20 mouse cellular contexts compared by ENCODE assay signal in the genomic region with DNA sequence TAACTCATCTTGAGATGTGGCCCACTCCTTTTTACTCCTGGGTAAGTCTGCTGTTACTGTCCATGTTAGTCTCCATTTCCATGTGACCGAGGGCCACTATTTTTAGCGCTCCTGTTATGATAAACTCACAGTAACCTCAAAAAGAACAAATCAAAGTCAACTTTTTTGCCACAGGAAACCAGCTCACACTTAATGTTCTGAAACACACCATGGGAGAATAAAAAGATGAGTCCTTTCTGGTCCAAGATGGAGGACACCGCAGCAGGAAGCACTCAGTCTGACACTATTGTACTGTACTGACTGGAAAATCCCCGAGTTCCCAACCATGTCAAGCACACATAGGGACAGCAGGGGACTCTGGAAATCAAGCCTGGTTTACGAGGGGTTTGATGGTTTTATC. TPM values are rescaled to one million over a fixed set of nuclear protein-coding genes. Genes with fewer than 3 reads are reported as not detected.
DNase-seq lines count a peak whose midpoint lies in the region; ATAC-seq and TF ChIP-seq lines count a peak whose summit lies in the region.
"Had no signal": no experiment of that assay in that cellular context is flagged by ENCODE, and none has a peak within 500 bp of the region (broad histone marks: within the 10 kb centered on the region; RNA-seq: fewer than 3 reads in every experiment).

No protein-coding gene starts in this region.

- H3K4me1 ChIP-seq in kidney, embryonic 15.5 days, result 0 out of 2 replicates have a peak, but pooled peaks cover 4% of the 10 kb centered on the region
- no peaks in the 10 kb centered on the region for H3K4me1 ChIP-seq in kidney, embryonic 14.5 days (ENCODE audit: control insufficient read depth, insufficient read depth, low read length)
- H3K4me1 ChIP-seq in heart, postnatal 0 days (ENCODE audit: control insufficient read depth, insufficient read depth), result peaks cover 7% of the 10 kb centered on the region; the same call in 1 of the 2 replicates
- H3K4me1 ChIP-seq in lung, postnatal 0 days (ENCODE audit: insufficient read depth, low read depth, low read length), result no peaks in the 10 kb centered on the region
- H3K4me1 ChIP-seq: forebrain, embryonic 13.5 days; hindbrain, embryonic 12.5 days; limb, embryonic 12.5 days had no signal

- H3K36me3 ChIP-seq in kidney, embryonic 15.5 days, result peaks cover 78% of the 10 kb centered on the region
- peaks cover 49% of the 10 kb centered on the region for H3K36me3 ChIP-seq in kidney, embryonic 14.5 days (ENCODE audit: control insufficient read depth, insufficient read depth, low read length)
- peaks cover 45% of the 10 kb centered on the region for H3K36me3 ChIP-seq in heart, postnatal 0 days (replicated peaks; ENCODE audit: control insufficient read depth, insufficient read depth, low read length)
- no peaks in the 10 kb centered on the region for H3K36me3 ChIP-seq in lung, postnatal 0 days (ENCODE audit: insufficient read depth, low read length)

- no peaks in the 10 kb centered on the region for H3K27me3 ChIP-seq in kidney, embryonic 15.5 days
- no peaks in the 10 kb centered on the region for H3K27me3 ChIP-seq in kidney, embryonic 14.5 days (ENCODE audit: control insufficient read depth, insufficient read depth, low read length)
- no peaks in the 10 kb centered on the region for H3K27me3 ChIP-seq in heart, postnatal 0 days (ENCODE audit: control insufficient read depth, insufficient read depth, low read length)
- no peaks in the 10 kb centered on the region for H3K27me3 ChIP-seq in lung, postnatal 0 days (replicated peaks; ENCODE audit: insufficient read depth, low read length)
- H3K27me3 ChIP-seq: forebrain, embryonic 13.5 days; hindbrain, embryonic 12.5 days; limb, embryonic 12.5 days; liver, embryonic 12.5 days had no signal

- ATAC-seq in kidney, embryonic 15.5 days (replicated peaks; ENCODE audit: low FRiP score), result 0 out of 2 replicates have a peak, but pooled peaks have one; percentile 18
- ATAC-seq in kidney, embryonic 14.5 days (ENCODE audit: low FRiP score, low TSS enrichment), result no peak
- ATAC-seq in heart, postnatal 0 days (ENCODE audit: insufficient read depth, low read depth), result no peak; the same call in 1 of the 2 replicates
- no peak for ATAC-seq in lung, postnatal 0 days
- ATAC-seq: forebrain, embryonic 13.5 days; liver, embryonic 12.5 days had no signal

- no peak for TF ChIP-seq CTCF in heart, postnatal 0 days (IDR thresholded peaks at IDR 0.05; ENCODE audit: low read depth)
- TF ChIP-seq CTCF in lung, postnatal 0 days (IDR thresholded peaks at IDR 0.05), result no peak

- no peak overlapping the region for H3K4me2 ChIP-seq in kidney, embryonic 15.5 days
- no peak overlapping the region for H3K4me2 ChIP-seq in kidney, embryonic 14.5 days (replicated peaks; ENCODE audit: low read depth, low read length)
- no peak overlapping the region for H3K4me2 ChIP-seq in heart, postnatal 0 days (ENCODE audit: low read depth, low read length)
- H3K4me2 ChIP-seq in lung, postnatal 0 days (replicated peaks; ENCODE audit: low read depth, low read length), result no peak overlapping the region
- H3K4me2 ChIP-seq: forebrain, embryonic 13.5 days; hindbrain, embryonic 12.5 days; limb, embryonic 12.5 days; liver, embryonic 12.5 days had no signal

- peak overlapping the region; percentile 45; the same call in 1 of the 2 replicates for H3K27ac ChIP-seq in kidney, embryonic 15.5 days
- H3K27ac ChIP-seq in kidney, embryonic 14.5 days (ENCODE audit: low read depth, low read length), result no peak overlapping the region
- H3K27ac ChIP-seq in heart, postnatal 0 days (ENCODE audit: low read depth), result peak overlapping the region; percentile 69
- H3K27ac ChIP-seq in lung, postnatal 0 days (ENCODE audit: low read length), result no peak overlapping the region
- H3K27ac ChIP-seq: forebrain, embryonic 13.5 days; hindbrain, embryonic 12.5 days; limb, embryonic 12.5 days; liver, embryonic 12.5 days had no signal

- peak; percentile 28 for DNase-seq in heart, adult 8-10 months (ENCODE audit: low spot score)
- DNase-seq in heart, postnatal 36 days, result no peak
- DNase-seq in heart, postnatal 0 days (ENCODE audit: low spot score), result no peak
- DNase-seq in naive thymus-derived CD4-positive, alpha-beta T cell, adult 2 months (ENCODE audit: low read depth), result peak; percentile 62
- DNase-seq in lung, postnatal 0 days (ENCODE audit: low spot score), result no peak
- DNase-seq in gastrocnemius, postnatal 10 days, result no peak
- DNase-seq: adrenal gland, adult 8-10 months; cerebellum, adult 9-11 months; gastrocnemius, postnatal 36 days; lung, adult 2 months; lung, postnatal 4 days; right cerebral cortex, postnatal 4 days; thymus, postnatal 14 days had no signal

- no peak for TF ChIP-seq EP300 in heart, postnatal 0 days (IDR thresholded peaks at IDR 0.05; ENCODE audit: low read depth)
- TF ChIP-seq EP300 in lung, postnatal 0 days (IDR thresholded peaks at IDR 0.05), result no peak

- no peak overlapping the region for H3K9ac ChIP-seq in kidney, embryonic 15.5 days
- no peak overlapping the region for H3K9ac ChIP-seq in kidney, embryonic 14.5 days (ENCODE audit: low read depth, low read length)
- H3K9ac ChIP-seq in heart, postnatal 0 days (replicated peaks; ENCODE audit: low read depth, low read length), result no peak overlapping the region
- no peak overlapping the region for H3K9ac ChIP-seq in lung, postnatal 0 days (replicated peaks; ENCODE audit: low read depth)
- H3K9ac ChIP-seq: forebrain, embryonic 13.5 days; hindbrain, embryonic 12.5 days; limb, embryonic 12.5 days; liver, embryonic 12.5 days had no signal

- intact Hi-C loops in heart, postnatal 36 days (cut with DNase I), result no loop called here

- no peak overlapping the region for H3K4me3 ChIP-seq in kidney, embryonic 15.5 days (replicated peaks)
- no peak overlapping the region for H3K4me3 ChIP-seq in kidney, embryonic 14.5 days (ENCODE audit: low read length)
- H3K4me3 ChIP-seq in heart, postnatal 0 days (ENCODE audit: low read depth, low read length), result no peak overlapping the region
- H3K4me3 ChIP-seq in lung, postnatal 0 days (ENCODE audit: low read depth, low read length), result no peak overlapping the region
- H3K4me3 ChIP-seq: erythroblast, embryonic 14.5 days; forebrain, embryonic 13.5 days; hindbrain, embryonic 12.5 days; limb, embryonic 12.5 days; liver, embryonic 12.5 days had no signal

- 57% methylated on average over 5 of the region's 5 CpGs for WGBS in kidney, embryonic 15.5 days
- 54% methylated on average over 5 of the region's 5 CpGs for WGBS in kidney, embryonic 14.5 days
- 33% methylated on average over 5 of the region's 5 CpGs for WGBS in heart, postnatal 0 days
- WGBS in lung, postnatal 0 days, result 75% methylated on average over 5 of the region's 5 CpGs

- no peaks in the 10 kb centered on the region for H3K9me3 ChIP-seq in kidney, embryonic 15.5 days (replicated peaks)
- H3K9me3 ChIP-seq in kidney, embryonic 14.5 days (ENCODE audit: control insufficient read depth, low read length), result no peaks in the 10 kb centered on the region
- no peaks in the 10 kb centered on the region for H3K9me3 ChIP-seq in heart, postnatal 0 days (replicated peaks; ENCODE audit: control insufficient read depth, low read length)
- no peaks in the 10 kb centered on the region for H3K9me3 ChIP-seq in lung, postnatal 0 days (ENCODE audit: low read length)
- H3K9me3 ChIP-seq: forebrain, embryonic 13.5 days; hindbrain, embryonic 12.5 days; limb, embryonic 12.5 days; liver, embryonic 12.5 days had no signal

RNA-seq across cellular contexts. Expression of a gene that starts 37.6 kb away (rescaled TPM):
- 10 to 100 TPM; 31.6 to 38.8 (median 36.1) TPM for total RNA-seq in heart, adult 8-10 months (2022)
- total RNA-seq in heart, postnatal 36 days (2021), result 10 to 100 TPM; 33.6 to 35.7 TPM
- polyA plus RNA-seq in kidney, embryonic 15.5 days (2015; fragmentation: Nextera tagmentation; extraction: Ambion mirVana), result 327 and 334 TPM in 2 replicates
- polyA plus RNA-seq in kidney, embryonic 14.5 days (2014; fragmentation: Nextera tagmentation; extraction: Ambion mirVana), result 241 and 323 TPM in 2 replicates
- total RNA-seq in heart, postnatal 0 days (2014; rRNA removed; ENCODE audit: low replicate concordance), result 41.7 and 61.2 TPM in 2 replicates
- 101 and 102 TPM in 2 replicates for polyA plus RNA-seq in heart, postnatal 0 days (2015; fragmentation: Nextera tagmentation; extraction: Ambion mirVana)
- polyA plus RNA-seq in lung, postnatal 0 days (2015; fragmentation: Nextera tagmentation; extraction: Ambion mirVana), result 84.8 and 92.3 TPM in 2 replicates
- total RNA-seq in gastrocnemius, postnatal 10 days (2021), result 10 to 100 TPM; 43.3 to 48.8 TPM

RNA-seq across cellular contexts. Expression of a gene that starts 41.8 kb away (rescaled TPM):
- total RNA-seq in heart, adult 8-10 months (2022), result 1 to 10 TPM; 2.8 to 5.1 (median 4.4) TPM
- total RNA-seq in heart, postnatal 36 days (2021), result 1 to 10 TPM; 3.1 to 5.0 TPM
- polyA plus RNA-seq in kidney, embryonic 15.5 days (2015; fragmentation: Nextera tagmentation; extraction: Ambion mirVana), result 12.3 and 12.4 TPM in 2 replicates
- 8.6 and 13.8 TPM in 2 replicates for polyA plus RNA-seq in kidney, embryonic 14.5 days (2014; fragmentation: Nextera tagmentation; extraction: Ambion mirVana)
- total RNA-seq in heart, postnatal 0 days (2014; rRNA removed; ENCODE audit: low replicate concordance), result 7.3 and 14.6 TPM in 2 replicates
- 5.6 and 6.6 TPM in 2 replicates for polyA plus RNA-seq in heart, postnatal 0 days (2015; fragmentation: Nextera tagmentation; extraction: Ambion mirVana)
- polyA plus RNA-seq in lung, postnatal 0 days (2015; fragmentation: Nextera tagmentation; extraction: Ambion mirVana), result 30.0 and 31.1 TPM in 2 replicates
- total RNA-seq in gastrocnemius, postnatal 10 days (2021), result 1 to 10 TPM; 4.6 to 6.1 TPM

RNA-seq across cellular contexts. Expression of a gene that starts 50.7 kb away (rescaled TPM):
- total RNA-seq in heart, adult 8-10 months (2022), result 10 to 100 TPM; 22.6 to 32.9 (median 28.8) TPM
- total RNA-seq in heart, postnatal 36 days (2021), result 10 to 100 TPM; 28.9 to 37.8 TPM
- 15.5 and 17.1 TPM in 2 replicates for polyA plus RNA-seq in kidney, embryonic 15.5 days (2015; fragmentation: Nextera tagmentation; extraction: Ambion mirVana)
- polyA plus RNA-seq in kidney, embryonic 14.5 days (2014; fragmentation: Nextera tagmentation; extraction: Ambion mirVana), result 16.7 and 23.6 TPM in 2 replicates
- total RNA-seq in heart, postnatal 0 days (2014; rRNA removed; ENCODE audit: low replicate concordance), result 16.5 and 16.9 TPM in 2 replicates
- polyA plus RNA-seq in heart, postnatal 0 days (2015; fragmentation: Nextera tagmentation; extraction: Ambion mirVana), result 4.4 and 5.0 TPM in 2 replicates
- 7.9 and 8.2 TPM in 2 replicates for polyA plus RNA-seq in lung, postnatal 0 days (2015; fragmentation: Nextera tagmentation; extraction: Ambion mirVana)
- total RNA-seq in gastrocnemius, postnatal 10 days (2021), result 10 to 100 TPM; 33.2 to 37.9 TPM

Comparison
In these comparisons a context has a peak if more than half of its experiments do, and no peak if none do; other contexts are left out.
1. DNase-seq: peak in heart, adult 8-10 months (single experiment) and naive thymus-derived CD4-positive, alpha-beta T cell, adult 2 months (single experiment); none in heart, postnatal 36 days (0 of 2), heart, postnatal 0 days (single experiment), lung, postnatal 0 days (single experiment) and gastrocnemius, postnatal 10 days (single experiment).
2. H3K27ac ChIP-seq: peak in kidney, embryonic 15.5 days (single experiment) and heart, postnatal 0 days (single experiment); none in kidney, embryonic 14.5 days (single experiment) and lung, postnatal 0 days (single experiment).